Mouse (Mus musculus) spleen, postnatal 4 days (tissue): Measurements from ENCODE around the gene Neil3.
"Not testable (repeated sequence)": the region's sequence is repeated elsewhere in the genome, so short reads cannot be mapped to it uniquely, and the experiment has no call there.

Experiments
- DNase-seq, 2 experiments: peaks; one replicate each; pipeline ENCODE4 v3.0.0; 2022; ENCODE audit warnings: low spot score in 2 of 2

The Neil3 gene

DNA sequence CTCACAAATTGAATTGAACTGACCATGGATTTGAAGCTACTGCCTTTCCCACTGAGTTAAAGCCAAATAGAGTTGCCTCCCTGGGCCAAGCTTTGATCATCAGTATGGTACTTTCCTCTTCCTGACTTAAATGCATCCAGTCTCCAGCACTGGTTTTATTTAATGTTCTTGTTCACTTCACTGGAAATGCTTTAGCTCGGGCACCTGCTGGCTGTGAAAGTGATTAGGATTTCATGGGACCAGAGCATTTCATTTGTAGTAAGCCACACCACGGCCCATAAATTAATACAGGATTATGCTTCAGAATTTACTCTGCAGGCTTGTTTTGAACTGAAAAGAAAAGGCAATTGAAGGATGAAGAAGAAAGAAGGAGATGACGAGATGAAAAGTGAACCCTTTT lies 100.8 kb downstream of the Neil3 start:
- not testable (repeated sequence) for DNase-seq
